Mouse (Mus musculus): ENCODE results near the gene Mest.

Mest gene

GRCm38 (mm10) chr6:30737548-30738463 is 14.5 kb downstream of the Mest start:
- in situ Hi-C loops (cut with MboI, MseI): loop anchor here (10.0 kb wide), 1 partner anchor 213 kb away; no protein-coding TSS in a partner anchor

GRCm38 (mm10) chr6:30738464-30739006 is 15.2 kb downstream of the Mest start:
- in situ Hi-C loops (cut with MboI, MseI): loop anchor here (10.0 kb wide), 1 partner anchor 214 kb away; no protein-coding TSS in a partner anchor

DNA sequence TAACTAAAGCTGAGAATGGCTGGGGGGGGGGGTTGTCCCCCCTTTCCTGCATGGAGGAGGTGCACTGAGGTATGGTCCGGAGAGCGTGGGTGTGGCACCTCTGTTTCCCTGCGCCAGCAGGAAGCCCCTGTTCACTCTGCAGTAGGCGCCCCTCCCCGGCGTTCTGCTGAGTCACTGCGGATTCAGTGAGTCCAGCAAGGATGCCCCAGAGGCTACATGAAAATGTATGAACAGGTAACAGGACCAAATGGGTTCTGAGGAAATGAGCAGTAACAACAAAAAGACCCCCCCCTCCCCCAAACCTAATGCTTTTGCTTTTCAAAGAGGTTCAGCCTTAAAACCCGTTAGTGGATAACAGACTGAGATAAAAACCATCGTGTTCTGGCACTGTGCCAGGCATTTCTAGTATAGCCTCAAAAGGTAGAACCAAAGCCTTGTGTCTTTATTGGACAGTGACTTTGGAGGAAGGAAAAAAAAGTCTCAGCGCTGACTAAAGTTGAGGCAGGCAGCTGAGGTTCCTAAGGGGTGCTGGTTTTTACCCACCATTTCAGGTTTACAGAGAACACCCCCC is 15.9 kb downstream of the Mest start:
- in situ Hi-C loops (cut with MboI, MseI): loop anchor here (10.0 kb wide), 1 partner anchor 214 kb away; no protein-coding TSS in a partner anchor

- in situ Hi-C loops (cut with MboI, MseI): loop anchor here (5.0 to 10.0 kb wide), 2 partner anchors 62 to 230 kb away; no protein-coding TSS in a partner anchor
Measured at GRCm38 (mm10) chr6:30744846-30745245, 21.5 kb downstream of the Mest start.

DNA sequence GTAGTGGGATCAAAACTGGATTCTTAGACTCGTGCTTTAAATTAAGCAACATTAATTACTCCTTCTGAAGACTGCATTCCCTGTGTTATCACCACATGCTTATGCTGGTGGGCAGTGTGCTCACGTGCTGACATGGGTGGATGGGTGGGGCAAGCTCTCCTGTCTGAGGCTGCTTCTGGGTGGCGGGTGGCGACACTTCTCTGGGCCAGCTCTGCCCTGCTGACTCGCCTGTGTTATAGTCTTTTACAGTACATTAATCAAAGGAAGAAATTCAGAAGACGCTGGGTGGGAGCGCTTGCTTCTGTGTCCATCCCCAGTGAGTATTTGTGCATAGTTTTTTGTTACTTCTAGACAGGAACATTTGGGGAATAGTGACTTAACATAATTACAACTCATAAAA is 22.2 kb downstream of the Mest start:
- in situ Hi-C loops (cut with MboI, MseI): loop anchor here (5.0 to 10.0 kb wide), 2 partner anchors 62 to 229 kb away; no protein-coding TSS in a partner anchor

GRCm38 (mm10) chr6:30747631-30748357 is 24.4 kb downstream of the Mest start:
- in situ Hi-C loops (cut with MboI, MseI): loop anchor here (5.0 to 10.0 kb wide), 2 partner anchors 60 to 227 kb away; no protein-coding TSS in a partner anchor

DNA sequence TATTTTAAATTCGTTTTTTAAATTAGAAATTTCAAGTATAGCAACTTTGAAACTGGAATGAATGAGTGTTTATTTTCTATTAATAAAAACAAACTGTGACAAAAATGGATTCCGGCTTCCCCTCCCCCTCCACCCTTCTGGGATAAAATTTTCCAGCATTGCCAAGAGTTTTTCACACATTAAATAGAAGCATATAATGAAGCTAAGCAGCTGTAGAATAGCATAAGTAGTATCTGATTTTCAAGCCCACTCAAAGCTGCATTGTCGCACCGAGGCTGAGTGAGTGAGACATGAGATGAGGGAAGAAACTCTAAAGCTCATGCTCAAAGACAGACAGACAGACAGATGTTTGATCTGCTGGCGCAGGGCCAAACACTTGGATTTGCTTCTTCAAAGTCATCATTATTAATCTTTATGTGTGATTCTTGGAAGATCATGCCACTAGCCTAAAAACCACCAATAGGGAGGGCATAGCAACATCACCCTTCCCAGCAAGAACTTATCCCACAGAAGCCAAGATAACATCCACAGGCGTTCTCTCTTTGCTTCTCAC is 25.1 kb downstream of the Mest start:
- in situ Hi-C loops (cut with MboI, MseI): loop anchor here (5.0 to 10.0 kb wide), 2 partner anchors 59 to 226 kb away; no protein-coding TSS in a partner anchor

DNA sequence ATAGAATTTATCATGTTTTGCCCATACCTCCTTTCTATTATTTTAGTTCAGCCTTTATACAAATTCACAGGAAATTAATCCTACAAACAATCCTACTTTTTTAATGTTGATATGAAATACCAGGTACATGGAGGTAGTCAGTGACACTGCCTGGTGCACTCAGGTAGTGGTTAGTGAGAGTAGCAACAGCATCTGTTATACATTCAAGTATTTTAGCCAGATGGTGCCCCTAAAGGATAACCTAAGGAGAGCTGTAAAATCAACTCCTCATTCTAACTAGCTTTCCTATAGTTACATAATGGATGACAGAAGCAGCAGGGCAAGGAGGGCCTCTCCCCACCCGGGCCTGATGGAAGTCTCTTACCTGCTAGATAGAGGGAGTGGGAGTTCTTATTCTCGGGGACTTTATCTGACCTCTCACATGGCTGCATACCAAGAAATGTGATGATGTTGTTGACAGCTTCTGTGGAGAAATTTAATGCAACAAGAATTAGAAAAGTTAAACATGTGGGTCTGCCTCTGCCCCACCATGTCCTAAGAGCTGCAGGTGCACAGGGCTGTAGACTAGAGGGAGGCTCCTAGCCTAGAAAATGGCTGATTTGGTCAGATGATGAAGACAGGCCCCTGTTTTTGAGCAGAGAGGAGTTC is 25.8 kb downstream of the Mest start:
- in situ Hi-C loops (cut with MboI, MseI): loop anchor here (5.0 to 10.0 kb wide), 2 partner anchors 58 to 226 kb away; no protein-coding TSS in a partner anchor

DNA sequence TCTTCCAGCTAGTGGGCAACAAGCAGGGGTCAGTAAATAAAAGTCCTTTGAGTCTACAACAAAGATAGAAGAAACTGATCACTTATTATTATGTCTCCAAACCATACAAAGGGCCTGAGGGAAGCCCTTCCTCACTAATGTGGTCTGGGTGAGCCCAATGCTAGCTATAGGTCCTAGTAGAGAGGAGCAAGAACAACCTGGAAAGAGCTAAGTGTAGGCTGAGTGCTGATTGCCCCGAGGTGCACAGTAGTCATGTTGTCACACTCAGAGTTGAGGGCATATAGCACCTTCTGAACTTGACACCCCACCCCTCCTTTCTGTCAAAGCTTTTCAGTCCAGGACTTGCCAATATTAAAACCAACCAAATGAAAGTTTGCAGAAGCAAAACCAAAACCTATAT is 26.5 kb downstream of the Mest start:
- in situ Hi-C loops (cut with MboI, MseI): loop anchor here (5.0 to 10.0 kb wide), 2 partner anchors 57 to 225 kb away; no protein-coding TSS in a partner anchor

DNA sequence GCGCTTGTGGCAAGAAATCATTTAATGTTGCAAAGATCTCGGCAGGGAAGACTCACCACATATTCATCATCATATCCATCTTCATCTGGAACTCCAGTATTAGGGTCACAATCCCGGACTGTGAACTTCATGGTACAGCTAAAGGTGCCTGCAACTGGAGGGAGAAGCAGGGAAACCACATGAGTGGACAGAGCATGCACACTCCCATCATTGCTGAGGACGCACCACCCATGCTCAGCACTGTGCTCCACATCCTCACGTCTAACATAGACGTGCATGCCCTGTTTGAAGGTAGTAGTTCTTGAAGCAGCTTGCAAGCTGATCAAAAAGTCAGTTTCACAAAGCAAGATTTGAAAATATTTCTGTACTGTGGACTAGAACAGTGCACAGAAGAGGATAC is 27.1 kb downstream of the Mest start:
- in situ Hi-C loops (cut with MboI, MseI): no loop called here

DNA sequence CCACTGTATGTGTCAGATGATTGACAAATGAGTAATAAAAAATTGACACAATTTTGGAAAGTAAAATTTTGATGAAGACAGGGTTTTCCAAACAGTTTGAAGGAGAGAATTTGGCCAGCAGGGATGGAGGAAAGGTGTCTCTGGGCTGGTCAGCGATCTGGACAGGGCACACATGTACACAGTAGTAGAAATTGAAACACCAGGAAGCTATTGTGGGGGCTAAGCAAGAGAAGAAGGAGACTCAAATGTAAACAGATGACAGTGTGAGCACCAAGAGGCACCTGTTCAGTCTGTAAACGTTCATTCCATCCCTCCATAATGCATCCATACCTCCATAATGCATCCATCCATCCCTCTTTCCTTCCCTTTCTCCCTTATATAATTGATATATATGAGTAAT is 27.9 kb downstream of the Mest start:
- in situ Hi-C loops (cut with MboI, MseI): no loop called here

Measured in regulatory T cell (primary cell).